Mouse (Mus musculus): ENCODE data around the gene Foxp1.

Foxp1 gene

GRCm38 (mm10) chr6:99359765-99360499 lies 162.6 kb downstream of the Foxp1 start:
- DNase-seq (ENCODE audit: low read depth, low spot score), result no peak

DNA sequence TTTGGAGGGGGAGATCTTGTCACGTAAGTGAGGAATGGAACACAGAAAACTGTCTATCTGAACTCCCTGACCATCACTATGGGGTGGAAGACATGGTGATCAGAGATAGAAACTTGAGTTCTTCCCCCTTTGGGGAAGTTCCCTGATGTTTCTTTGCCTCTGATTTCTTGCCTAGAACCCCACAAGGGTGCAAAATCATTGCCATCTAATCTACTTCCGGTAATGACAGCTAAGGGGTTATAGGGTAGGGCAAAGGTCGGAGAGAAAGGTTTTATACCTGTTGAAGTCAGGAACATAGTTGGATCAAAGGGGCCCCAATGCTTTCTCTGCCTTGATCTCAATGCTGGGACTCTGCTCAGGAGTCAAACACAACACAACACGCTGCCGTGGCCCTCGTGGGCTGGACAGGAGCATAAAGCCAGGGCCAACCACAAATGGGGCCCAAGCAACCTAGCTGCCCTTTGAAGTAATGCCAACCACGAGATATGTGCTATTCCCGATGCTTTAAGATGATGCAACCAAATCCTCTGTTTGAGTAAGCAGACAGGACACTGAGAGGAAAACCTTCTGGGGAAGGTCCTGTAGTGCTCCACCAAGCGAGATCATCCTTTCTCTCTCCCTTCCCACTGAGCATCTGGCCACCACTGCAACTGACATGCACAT lies 163.4 kb downstream of the Foxp1 start:
- no peak for DNase-seq (ENCODE audit: low read depth, low spot score)

GRCm38 (mm10) chr6:99357931-99358330 lies 164.6 kb downstream of the Foxp1 start:
- no peak for DNase-seq (ENCODE audit: low read depth, low spot score)

- no peak for DNase-seq (ENCODE audit: low read depth, low spot score)
These were observed 168.2 kb downstream of the Foxp1 start for GRCm38 (mm10) chr6:99354338-99354737.

DNA sequence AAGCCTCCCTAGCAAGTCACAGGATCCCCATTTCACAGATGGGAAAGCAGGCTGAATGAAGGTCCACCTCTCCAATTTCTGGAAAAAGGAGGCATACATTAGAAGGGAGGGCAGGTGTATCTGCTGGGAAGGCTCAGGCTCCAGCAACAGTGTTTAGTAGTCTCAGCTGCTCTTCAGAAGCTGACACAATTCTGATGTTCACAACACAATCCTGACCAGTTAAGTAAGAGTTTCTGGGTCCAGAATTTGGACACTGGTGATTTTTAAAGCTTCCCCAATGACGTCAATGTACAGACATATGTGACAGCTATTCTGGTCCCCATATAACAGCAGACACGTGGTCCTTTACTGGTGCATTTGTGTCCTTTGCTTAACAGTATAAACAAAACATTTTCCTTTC lies 169.1 kb downstream of the Foxp1 start:
- DNase-seq (ENCODE audit: low read depth, low spot score), result no peak

DNA sequence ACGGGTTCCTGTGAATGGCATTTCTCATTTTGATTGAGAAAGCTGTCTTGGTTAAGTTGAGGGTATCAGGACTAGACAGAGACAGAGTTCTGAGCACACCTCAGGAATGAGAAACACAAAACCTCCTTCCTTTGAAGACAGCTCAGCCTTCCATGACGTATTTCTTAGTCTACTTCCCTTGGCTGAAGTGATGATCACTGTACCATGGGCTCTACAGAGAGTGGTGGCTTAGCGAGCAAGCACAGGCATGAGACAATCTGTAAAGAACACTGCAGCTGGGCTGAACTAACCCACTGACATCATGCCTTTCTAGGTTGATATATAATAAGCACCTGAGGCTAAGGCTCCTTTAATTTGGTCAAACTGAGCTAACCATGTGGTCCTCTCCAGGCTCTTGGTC lies 172.0 kb downstream of the Foxp1 start:
- no peak for DNase-seq (ENCODE audit: low read depth, low spot score)

DNA sequence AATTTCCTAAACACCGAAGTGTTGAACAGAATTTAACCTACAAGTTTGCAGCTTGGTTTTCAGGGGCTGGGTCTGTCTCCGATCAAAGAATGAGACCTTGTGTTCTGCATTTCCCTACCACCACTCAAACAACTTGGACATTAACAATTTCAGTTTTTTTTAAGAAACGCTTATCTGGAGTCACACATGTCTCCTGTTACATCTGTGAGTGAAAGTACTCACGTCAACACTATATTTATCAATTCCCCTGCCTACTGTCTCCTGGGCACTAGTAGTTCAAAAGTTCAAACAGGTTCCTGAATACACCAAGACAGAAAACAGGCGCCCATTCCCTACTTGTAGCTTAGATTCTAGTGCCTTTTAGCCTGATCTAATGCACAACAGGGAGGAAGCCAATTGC lies 172.4 kb downstream of the Foxp1 start:
- DNase-seq (ENCODE audit: low read depth, low spot score), result no peak

DNA sequence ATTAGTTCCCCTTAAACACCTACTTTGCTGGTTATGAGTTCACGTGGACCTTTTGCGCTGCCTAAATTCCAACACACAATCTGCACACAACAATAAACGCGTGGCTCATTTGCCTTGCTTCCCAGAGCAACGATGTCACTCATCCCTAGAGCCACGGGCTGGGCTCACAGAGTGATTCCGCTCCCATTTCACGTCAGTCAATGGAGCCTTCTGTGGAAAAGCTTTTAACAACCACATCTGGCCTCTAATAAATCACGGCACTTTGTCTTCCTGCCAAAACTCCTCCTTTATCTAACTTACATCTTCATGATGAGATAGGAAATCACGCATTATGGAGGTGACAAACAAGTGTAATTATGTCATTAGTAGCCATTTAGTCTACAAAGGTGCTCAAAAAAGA lies 174.7 kb downstream of the Foxp1 start:
- no peak for DNase-seq (ENCODE audit: low read depth, low spot score)

- no peak for DNase-seq (ENCODE audit: low read depth, low spot score)
These were observed 177.6 kb downstream of the Foxp1 start for GRCm38 (mm10) chr6:99344966-99345365.

GRCm38 (mm10) chr6:99344357-99344756 lies 178.2 kb downstream of the Foxp1 start:
- DNase-seq (ENCODE audit: low read depth, low spot score), result no peak

DNA sequence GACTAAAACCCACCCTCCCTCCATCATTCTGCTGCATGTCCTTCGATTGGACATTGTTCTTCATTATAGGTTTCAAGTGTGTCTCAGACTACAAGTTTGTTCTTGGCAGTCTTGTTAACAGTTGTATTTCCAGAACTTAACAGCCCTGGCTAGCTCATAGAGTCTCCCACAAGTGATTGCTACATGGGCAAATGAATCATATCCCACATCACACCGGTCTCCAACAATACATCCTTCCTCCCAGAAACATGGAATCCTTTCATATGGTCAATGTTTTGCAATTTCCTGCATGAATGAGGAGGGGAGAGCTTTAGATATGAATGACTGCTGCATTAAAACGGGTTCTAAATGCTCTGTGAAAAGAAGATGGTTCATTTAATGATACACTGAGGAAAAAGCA lies 178.7 kb downstream of the Foxp1 start:
- no peak for DNase-seq (ENCODE audit: low read depth, low spot score)

- no peak for DNase-seq (ENCODE audit: low read depth, low spot score)
These were observed 180.1 kb downstream of the Foxp1 start for GRCm38 (mm10) chr6:99342416-99342815.

- DNase-seq (ENCODE audit: low read depth, low spot score), result no peak
These were observed 181.6 kb downstream of the Foxp1 start for GRCm38 (mm10) chr6:99340902-99341301.

GRCm38 (mm10) chr6:99339986-99340721 lies 182.4 kb downstream of the Foxp1 start:
- no peak for DNase-seq (ENCODE audit: low read depth, low spot score)

- no peak for DNase-seq (ENCODE audit: low read depth, low spot score)
These were observed 183.2 kb downstream of the Foxp1 start for GRCm38 (mm10) chr6:99339343-99339620.

GRCm38 (mm10) chr6:99338593-99339342 lies 183.8 kb downstream of the Foxp1 start:
- DNase-seq (ENCODE audit: low read depth, low spot score), result no peak

DNA sequence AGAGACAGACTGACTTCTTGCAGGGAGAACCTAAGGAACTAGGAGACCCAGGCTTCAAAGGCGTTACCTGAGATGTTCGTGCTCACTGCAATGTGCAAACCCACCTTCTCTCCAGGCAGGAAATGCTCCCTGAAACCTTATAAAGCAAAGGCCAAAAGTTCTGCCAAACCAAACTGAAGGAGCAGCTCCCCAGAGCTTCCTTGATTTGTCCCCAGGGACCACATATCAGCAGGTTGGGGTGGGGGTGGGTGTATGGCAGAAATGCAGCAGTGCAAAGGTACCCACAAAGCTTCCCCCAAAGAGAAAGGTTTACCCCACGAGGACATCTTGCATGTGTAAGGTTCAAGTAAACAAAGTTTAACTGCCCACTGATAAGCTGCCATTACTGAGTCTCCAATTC lies 184.3 kb downstream of the Foxp1 start:
- no peak for DNase-seq (ENCODE audit: low read depth, low spot score)

DNA sequence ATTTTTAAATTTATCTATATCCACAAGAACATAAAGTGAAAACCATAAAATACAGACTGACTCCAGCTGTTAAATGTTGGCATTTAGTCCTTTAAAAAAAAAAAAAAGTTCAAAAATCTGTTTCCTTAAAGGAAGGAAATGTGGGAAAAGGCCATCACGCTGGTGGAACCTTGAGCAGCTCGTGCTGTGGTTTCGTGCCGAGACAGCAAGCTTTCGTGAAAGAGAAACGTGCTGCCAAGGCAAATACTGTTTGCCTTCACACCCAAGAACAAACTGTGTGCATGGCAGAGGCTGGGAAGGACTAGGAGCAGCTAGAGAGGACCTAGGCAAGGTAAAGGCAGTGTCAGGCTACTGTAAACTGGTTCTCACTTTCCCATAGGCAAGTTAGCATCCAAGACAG lies 184.9 kb downstream of the Foxp1 start:
- no peak for DNase-seq (ENCODE audit: low read depth, low spot score)

GRCm38 (mm10) chr6:99336191-99336590 lies 186.3 kb downstream of the Foxp1 start:
- DNase-seq (ENCODE audit: low read depth, low spot score), result no peak

DNA sequence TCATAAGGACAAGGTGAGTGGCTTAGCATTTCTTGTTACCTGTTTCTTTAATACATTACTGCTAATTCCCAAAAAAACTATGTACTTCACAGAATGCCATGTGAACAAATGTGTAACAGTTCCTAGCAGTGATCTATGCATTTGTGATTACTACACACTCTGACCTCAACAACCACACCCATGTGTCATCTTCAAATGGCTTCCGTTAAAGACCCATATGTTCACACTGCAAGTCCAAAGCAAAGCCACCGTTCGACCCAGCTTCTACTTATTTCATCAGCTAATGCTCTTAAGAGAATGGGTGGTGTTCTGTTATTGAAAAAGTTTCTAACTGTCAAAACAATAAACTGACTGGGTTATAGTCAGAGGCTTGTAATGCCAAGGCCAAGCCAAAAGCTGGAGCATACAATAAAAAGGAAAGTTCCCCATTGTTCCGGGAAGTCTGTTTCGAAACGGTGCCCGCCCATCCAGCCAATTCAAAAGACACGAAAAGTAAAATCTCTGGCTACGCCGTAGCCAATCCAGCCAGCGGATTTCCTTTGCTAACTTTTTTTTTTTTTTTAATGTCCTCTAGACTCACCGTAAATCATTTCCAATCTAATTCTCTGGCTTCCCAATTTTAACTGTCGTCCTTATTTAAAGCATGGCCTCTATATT lies 187.2 kb downstream of the Foxp1 start:
- no peak for DNase-seq (ENCODE audit: low read depth, low spot score)

- no peak for DNase-seq (ENCODE audit: low read depth, low spot score)
These were observed 188.3 kb downstream of the Foxp1 start for GRCm38 (mm10) chr6:99334255-99334654.

DNA sequence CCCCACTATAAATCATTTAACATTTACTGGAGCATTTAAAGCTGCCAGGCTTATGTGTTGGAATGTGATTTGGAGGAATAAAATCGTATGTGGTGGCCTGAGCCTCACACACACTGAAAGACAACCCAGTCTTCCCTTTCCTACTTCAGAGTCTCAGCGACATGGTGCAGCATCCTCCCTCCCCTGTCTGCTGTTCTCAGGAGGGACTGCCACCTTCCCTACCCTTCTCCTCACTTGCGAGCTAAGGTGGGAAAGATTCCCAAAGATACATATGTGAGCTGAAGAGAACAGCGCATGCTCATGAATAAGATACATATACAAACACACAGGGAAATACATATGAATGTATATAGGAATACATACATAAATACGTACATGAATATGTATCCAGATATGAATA lies 189.4 kb downstream of the Foxp1 start:
- no peak for DNase-seq (ENCODE audit: low read depth, low spot score)

All from embryo, embryonic 11.5 days (tissue).